Mouse (Mus musculus) limb, embryonic 11.5 days (tissue): ENCODE results near the gene Gpr87. TPM values are rescaled to one million over a fixed set of nuclear protein-coding genes. Genes with fewer than 3 reads are reported as not detected.

Experiments
- ATAC-seq: fragments of 200-750 bp; cut with Nextera tagmentation; 2 replicates; pipeline ENCODE4 v1.8.0; 2017; ENCODE audit warnings: low read depth; ENCODE audit not compliant: insufficient number of reproducible peaks, low FRiP score, low TSS enrichment
- DNase-seq: peaks from one replicate; pipeline ENCODE4 v3.0.0-alpha.2; 2015; ENCODE audit warnings: low spot score
- H3K27ac ChIP-seq: fragments of 300-500 bp; sonication (generic); replicated peaks from 2 replicates; pipeline ENCODE4 v1.5.1; 2014; ENCODE audit warnings: low read depth, mild to moderate bottlenecking, low read length
- H3K27me3 ChIP-seq: fragments of 300-500 bp; sonication (generic); 2 replicates; pipeline ENCODE4 v1.6.1; 2014; ENCODE audit warnings: mild to moderate bottlenecking, low read length, mixed read lengths; ENCODE audit not compliant: control insufficient read depth, insufficient read depth
- H3K36me3 ChIP-seq: fragments of 300-500 bp; sonication (generic); 2 replicates; pipeline ENCODE4 v1.6.1; 2014; ENCODE audit warnings: mild to moderate bottlenecking, low read length, moderate library complexity, mixed read lengths; ENCODE audit not compliant: control insufficient read depth, insufficient read depth
- H3K4me1 ChIP-seq: fragments of 300-500 bp; sonication (generic); 2 replicates; pipeline ENCODE4 v1.6.1; 2014; ENCODE audit warnings: low read length, mixed read lengths; ENCODE audit not compliant: control insufficient read depth, insufficient read depth
- H3K4me2 ChIP-seq: fragments of 300-500 bp; sonication (generic); 2 replicates; pipeline ENCODE4 v1.6.1; 2014; ENCODE audit warnings: low read depth, mild to moderate bottlenecking, moderate library complexity; ENCODE audit not compliant: severe bottlenecking
- H3K4me3 ChIP-seq: fragments of 300-500 bp; sonication (generic); 2 replicates; pipeline ENCODE4 v1.5.1; 2014; ENCODE audit warnings: low read depth, low read length
- H3K9ac ChIP-seq: fragments of 300-500 bp; sonication (generic); 2 replicates; pipeline ENCODE4 v1.6.1; 2014; ENCODE audit warnings: mild to moderate bottlenecking, low read length
- H3K9me3 ChIP-seq: fragments of 300-500 bp; sonication (generic); 2 replicates; pipeline ENCODE4 v1.6.1; 2016; ENCODE audit warnings: low read length; ENCODE audit not compliant: control insufficient read depth
- WGBS: fragments of 180-500 bp; shearing (Covaris S2); extraction: QIAGEN DNeasy Blood & Tissue Kit; methylation state at CpG from one replicate; pipeline ENCODE4 v1.1.7; 2014; 5-methylcytosine and 5-hydroxymethylcytosine counted together
- polyA plus RNA-seq: library from polyadenylated mRNA; unstranded; fragments of >200 nt; fragmentation: Nextera tagmentation; extraction: Ambion mirVana; gene quantifications from 2 replicates; pipeline ENCODE4 v1.2.1, GENCODE M21; 2014

The Gpr87 gene
- polyA plus RNA-seq, 1 experiment from 2014 or later: 0.68 TPM

DNA sequence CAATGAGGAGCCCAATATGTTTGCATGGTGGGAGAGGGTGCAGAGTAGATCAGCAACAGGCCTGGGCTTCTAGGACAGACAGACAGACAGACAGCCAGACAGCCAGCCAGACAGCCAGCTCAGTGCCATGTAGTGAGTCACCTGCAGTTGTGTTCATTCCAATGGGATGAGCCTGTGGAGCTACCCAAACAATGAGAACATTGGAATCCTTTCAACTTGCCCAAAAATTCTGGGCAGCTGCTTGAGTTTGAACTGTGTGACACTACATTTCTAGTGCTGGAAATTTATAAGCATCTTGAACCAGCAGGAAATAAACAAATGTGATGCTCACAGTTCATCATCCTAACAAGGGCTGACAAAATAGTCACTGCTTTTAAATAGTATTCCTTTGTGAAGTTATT is 55.3 kb downstream of the Gpr87 start:
- ATAC-seq (no peak), DNase-seq (no peak)
- H3K4me3 ChIP-seq: no peak overlapping the region
- no peaks in the 10 kb centered on the region for H3K36me3 ChIP-seq
- H3K4me2 ChIP-seq: no peak overlapping the region
- H3K9me3 ChIP-seq: no peaks in the 10 kb centered on the region
- no peak overlapping the region for H3K27ac ChIP-seq
- H3K4me1 ChIP-seq: no peaks in the 10 kb centered on the region
- H3K27me3 ChIP-seq: no peaks in the 10 kb centered on the region
- H3K9ac ChIP-seq: no peak overlapping the region

DNA sequence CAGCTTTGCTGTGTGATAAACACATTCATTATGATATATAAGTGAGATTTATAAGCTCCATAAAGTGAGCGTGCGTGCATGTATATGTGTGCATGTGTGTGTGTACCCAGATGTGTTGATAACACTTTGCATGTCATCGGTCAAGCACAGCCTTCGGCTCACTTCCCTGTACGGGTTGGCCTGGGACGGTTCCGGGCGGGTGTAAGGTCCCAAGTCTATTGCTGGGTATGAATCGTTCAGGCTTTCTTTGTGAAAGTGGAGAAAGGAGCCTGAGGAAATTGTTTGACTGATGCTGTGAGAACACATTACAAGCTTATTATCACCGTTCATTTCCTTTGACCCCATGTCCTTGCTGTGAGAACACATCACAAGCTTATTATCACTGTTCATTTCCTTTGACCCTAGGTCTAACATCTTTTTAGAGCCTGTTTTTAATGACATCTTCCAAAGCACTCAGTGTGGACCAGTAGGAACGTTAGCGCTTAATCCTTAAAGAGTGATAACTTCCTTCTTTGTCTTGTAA is 55.9 kb downstream of the Gpr87 start:
- Histone ChIP-seq H3K4me1 (no peaks in the 10 kb centered on the region), H3K27ac (no peak overlapping the region), H3K4me3 (no peak overlapping the region), H3K9me3 (no peaks in the 10 kb centered on the region), H3K9ac (no peak overlapping the region), H3K27me3 (no peaks in the 10 kb centered on the region), H3K36me3 (no peaks in the 10 kb centered on the region), H3K4me2 (no peak overlapping the region)
- DNase-seq (no peak), ATAC-seq (no peak)
- 47% methylated on average over 12 of the region's 12 CpGs for WGBS

DNA sequence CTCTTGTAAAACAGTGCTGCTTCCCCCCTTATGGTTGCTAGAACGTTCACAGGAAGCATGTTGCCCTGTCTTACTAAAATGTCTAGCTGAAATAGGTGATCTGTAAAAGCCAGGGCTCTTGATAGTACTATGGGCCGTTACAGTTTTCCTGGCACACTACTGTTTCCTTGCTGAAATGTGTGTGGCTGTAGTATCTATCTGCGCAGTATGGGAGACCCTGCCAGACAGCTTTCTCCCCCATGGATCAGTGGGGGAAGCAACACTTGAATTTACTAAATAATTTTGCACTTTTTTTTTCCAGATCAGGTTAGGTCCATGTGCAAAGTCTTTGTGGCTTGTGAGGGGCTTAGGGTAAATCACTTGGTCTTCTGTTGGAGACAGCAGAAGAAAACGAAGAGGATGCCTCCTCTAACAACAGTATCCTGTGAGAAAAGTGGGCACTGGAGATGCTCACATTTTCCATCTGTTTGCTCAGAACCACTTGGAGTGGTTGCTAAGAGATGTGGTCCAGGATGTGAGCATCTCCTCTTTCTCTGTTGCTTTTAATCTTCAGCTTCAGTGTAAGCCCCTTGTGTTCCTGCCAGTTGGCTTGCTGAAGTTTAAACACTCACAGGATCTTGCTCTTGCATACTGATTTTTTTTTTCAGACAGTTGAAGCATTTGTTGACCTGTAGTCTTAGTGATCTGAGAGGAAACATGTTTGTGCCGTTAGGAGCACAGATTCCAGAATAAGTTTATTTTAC is 58.8 kb downstream of the Gpr87 start:
- 79% methylated on average over 5 of the region's 5 CpGs for WGBS
- no peaks in the 10 kb centered on the region for H3K4me1 ChIP-seq
- H3K36me3 ChIP-seq: no peaks in the 10 kb centered on the region
- DNase-seq (no peak), ATAC-seq (no peak)
- H3K27ac ChIP-seq: no peak overlapping the region
- no peak overlapping the region for H3K9ac ChIP-seq
- H3K4me2 ChIP-seq: no peak overlapping the region
- H3K4me3 ChIP-seq: no peak overlapping the region
- no peaks in the 10 kb centered on the region for H3K9me3 ChIP-seq
- H3K27me3 ChIP-seq: no peaks in the 10 kb centered on the region

DNA sequence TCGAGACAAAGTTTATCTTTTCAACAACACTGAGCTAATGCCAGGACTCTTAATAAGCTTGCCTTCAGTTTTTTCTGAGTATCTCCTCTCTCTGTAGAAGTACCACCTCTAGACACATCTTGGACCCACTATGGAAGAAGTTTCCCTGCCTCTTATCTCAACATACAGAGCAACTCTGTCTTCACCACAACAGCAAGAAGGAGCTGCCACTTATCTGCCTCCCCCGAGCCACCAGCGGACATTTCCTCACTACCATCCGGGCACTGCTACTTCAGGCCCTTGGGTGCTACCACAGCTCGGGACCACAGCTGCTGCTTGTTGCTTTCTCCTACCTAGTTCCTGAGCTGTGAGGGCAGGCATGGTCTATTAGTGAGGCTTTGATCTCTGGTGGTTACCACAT is 61.7 kb downstream of the Gpr87 start:
- Histone ChIP-seq H3K9ac (no peak overlapping the region), H3K4me1 (no peaks in the 10 kb centered on the region), H3K27ac (no peak overlapping the region), H3K36me3 (no peaks in the 10 kb centered on the region), H3K4me2 (no peak overlapping the region), H3K4me3 (no peak overlapping the region), H3K27me3 (no peaks in the 10 kb centered on the region), H3K9me3 (no peaks in the 10 kb centered on the region)
- no peak for DNase-seq
- WGBS: 84% methylated on average over 5 of the region's 5 CpGs
- ATAC-seq: no peak

DNA sequence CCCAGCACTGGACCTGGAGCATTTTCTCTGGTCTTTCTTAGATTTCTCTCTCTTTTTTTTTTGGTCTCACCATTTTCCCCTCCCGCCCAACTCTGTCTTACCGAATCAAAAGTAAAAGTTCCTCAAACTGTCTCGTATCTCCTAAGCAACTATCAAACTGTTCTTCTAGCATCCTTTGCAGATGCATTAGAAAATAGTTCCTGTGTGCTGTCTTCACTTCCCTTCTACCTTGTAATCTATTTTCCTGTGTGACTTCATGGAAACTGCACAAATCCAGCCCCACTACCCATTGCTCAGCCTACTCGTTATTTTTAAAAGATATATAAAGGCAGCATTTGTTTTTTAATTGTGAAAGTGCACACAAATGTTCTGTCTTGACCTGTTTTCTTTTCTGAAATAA is 62.9 kb downstream of the Gpr87 start:
- no peaks in the 10 kb centered on the region for H3K9me3 ChIP-seq
- no peak overlapping the region for H3K9ac ChIP-seq
- DNase-seq: no peak
- ATAC-seq: no peak
- no peak overlapping the region for H3K4me3 ChIP-seq
- no peaks in the 10 kb centered on the region for H3K27me3 ChIP-seq
- H3K4me2 ChIP-seq: no peak overlapping the region
- 92% methylated on average over 4 of the region's 4 CpGs for WGBS
- no peaks in the 10 kb centered on the region for H3K4me1 ChIP-seq
- no peak overlapping the region for H3K27ac ChIP-seq
- H3K36me3 ChIP-seq: no peaks in the 10 kb centered on the region

DNA sequence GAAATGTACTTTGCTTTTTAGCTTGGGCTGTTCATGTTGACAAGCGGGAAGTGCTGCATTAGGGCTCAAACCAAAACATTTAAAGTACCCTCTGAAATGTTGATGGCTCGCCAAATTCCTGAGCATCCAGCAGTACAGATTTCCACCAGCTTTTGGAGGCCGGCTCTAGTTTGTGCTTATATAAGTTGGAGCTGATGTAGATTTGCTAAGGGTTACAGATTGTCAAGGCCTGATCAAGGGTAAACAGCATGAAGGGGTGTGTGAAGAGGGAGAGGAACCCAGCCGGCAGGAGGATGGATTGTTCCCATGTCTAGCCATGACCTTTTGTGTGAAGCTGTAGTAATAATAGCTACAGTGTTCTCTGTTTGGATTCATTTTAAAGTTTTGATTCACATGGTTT is 63.8 kb downstream of the Gpr87 start:
- DNase-seq (no peak), ATAC-seq (no peak)
- Histone ChIP-seq H3K27me3 (no peaks in the 10 kb centered on the region), H3K4me2 (no peak overlapping the region), H3K36me3 (no peaks in the 10 kb centered on the region), H3K4me3 (no peak overlapping the region), H3K27ac (no peak overlapping the region), H3K4me1 (no peaks in the 10 kb centered on the region), H3K9ac (no peak overlapping the region), H3K9me3 (no peaks in the 10 kb centered on the region)
- WGBS: 80% methylated on average over 4 of the region's 4 CpGs

DNA sequence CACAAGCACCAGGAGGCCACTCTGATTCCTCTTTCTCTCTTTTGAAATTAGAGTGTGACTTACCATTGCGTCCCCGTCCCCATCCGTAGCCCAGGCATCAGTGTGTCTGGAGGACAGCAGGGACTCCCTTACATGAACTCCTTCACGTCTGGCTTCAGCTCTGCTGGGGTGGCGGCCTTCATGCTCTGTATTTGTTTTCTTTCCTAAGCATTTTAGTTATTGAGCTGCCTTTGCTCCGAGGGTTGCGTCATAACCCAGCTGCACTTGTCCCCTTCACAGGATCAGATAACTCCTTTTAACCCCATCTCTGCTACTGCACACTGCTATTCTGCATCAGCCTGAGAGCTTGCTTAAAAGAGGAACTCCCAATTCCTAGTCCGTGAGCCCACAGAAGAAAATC is 64.5 kb downstream of the Gpr87 start:
- H3K36me3 ChIP-seq: no peaks in the 10 kb centered on the region
- no peak overlapping the region for H3K4me3 ChIP-seq
- no peaks in the 10 kb centered on the region for H3K9me3 ChIP-seq
- 72% methylated on average over 8 of the region's 8 CpGs for WGBS
- H3K4me2 ChIP-seq: no peak overlapping the region
- ATAC-seq: no peak
- H3K27me3 ChIP-seq: no peaks in the 10 kb centered on the region
- DNase-seq: no peak
- H3K27ac ChIP-seq: no peak overlapping the region
- H3K4me1 ChIP-seq: no peaks in the 10 kb centered on the region
- no peak overlapping the region for H3K9ac ChIP-seq

DNA sequence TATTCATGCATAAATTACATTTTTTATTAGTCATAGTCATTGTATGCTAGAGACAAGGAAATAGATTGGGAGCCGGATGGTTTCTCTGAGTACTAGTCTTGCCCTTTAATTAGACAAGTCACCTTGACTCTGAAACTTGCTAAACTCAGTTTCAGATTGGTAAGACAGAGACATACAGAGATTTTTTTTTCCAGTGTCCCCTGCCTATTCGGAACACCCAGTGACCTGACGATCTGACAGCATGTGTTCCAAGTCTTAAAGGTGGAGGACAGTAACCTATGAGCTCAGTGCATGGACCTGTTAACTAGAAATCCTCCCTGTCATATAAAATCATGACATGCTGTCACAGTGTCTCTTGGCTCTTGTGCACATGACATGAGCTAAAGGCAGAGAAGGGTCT is 65.4 kb downstream of the Gpr87 start:
- Histone ChIP-seq H3K9ac (no peak overlapping the region), H3K4me3 (no peak overlapping the region), H3K9me3 (no peaks in the 10 kb centered on the region), H3K4me2 (no peak overlapping the region), H3K36me3 (no peaks in the 10 kb centered on the region), H3K4me1 (no peaks in the 10 kb centered on the region), H3K27me3 (no peaks in the 10 kb centered on the region), H3K27ac (no peak overlapping the region)
- no peak for ATAC-seq
- no peak for DNase-seq
- 89% methylated on average over 3 of the region's 3 CpGs for WGBS
